Comparison of ENCODE assay signal across 25 mouse cellular contexts in the genomic region with DNA sequence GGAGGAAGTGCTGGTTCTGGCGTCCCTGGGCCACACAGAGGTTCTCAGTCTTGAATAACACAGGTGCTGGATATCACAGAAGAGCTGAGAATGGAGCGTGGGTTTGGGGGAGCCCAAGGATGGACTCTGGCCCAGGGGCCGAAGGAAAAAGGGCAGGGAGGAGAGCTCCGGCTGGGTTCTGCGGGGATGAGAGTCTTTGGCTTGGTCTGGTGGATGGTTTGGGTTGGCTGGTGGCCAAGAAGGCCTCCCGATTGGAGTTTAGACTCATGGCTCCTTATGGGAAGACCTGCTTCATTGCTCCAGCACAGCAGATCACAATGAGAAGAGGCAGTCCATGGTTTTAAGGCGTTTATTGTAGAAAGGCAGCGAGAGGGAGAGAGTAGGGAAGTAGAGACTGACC.
A peak's percentile ranks its signal among the peaks of the same experiment; 100 is the strongest.
DNase-seq lines count a peak whose midpoint lies in the region; ATAC-seq and TF ChIP-seq lines count a peak whose summit lies in the region.
"Had no signal": no experiment of that assay in that cellular context is flagged by ENCODE, and none has a peak within 500 bp of the region (broad histone marks: within the 10 kb centered on the region; RNA-seq: fewer than 3 reads in every experiment).

No protein-coding gene starts in this region.

- H3K27me3 ChIP-seq in limb, embryonic 12.5 days: no peaks in the 10 kb centered on the region
- H3K27me3 ChIP-seq: embryonic facial prominence, embryonic 13.5 days; forebrain, embryonic 15.5 days; neural tube, embryonic 15.5 days had no signal

- no peaks in the 10 kb centered on the region for H3K9me3 ChIP-seq in limb, embryonic 12.5 days
- H3K9me3 ChIP-seq: embryonic facial prominence, embryonic 13.5 days; forebrain, embryonic 15.5 days; neural tube, embryonic 15.5 days had no signal

- ATAC-seq in limb, embryonic 12.5 days (ENCODE audit: insufficient number of reproducible peaks, insufficient read depth, low FRiP score, low TSS enrichment, low read depth): no peak
- ATAC-seq: forebrain, embryonic 15.5 days; intestine, embryonic 16.5 days; midbrain, embryonic 16.5 days had no signal

- DNase-seq in cerebellum, postnatal 10 days: peak; percentile 31 to 38
- no peak for DNase-seq in cerebellum, postnatal 36 days
- peak; percentile 37 for DNase-seq in heart, postnatal 4 days
- no peak for DNase-seq in heart, postnatal 25 days (ENCODE audit: low spot score)
- DNase-seq in left cerebral cortex, postnatal 4 days: peak; percentile 18
- DNase-seq in left cerebral cortex, adult 2 months (ENCODE audit: extremely low spot score in 1 of 2, low spot score in 2 of 2): no peak
- no peak for DNase-seq in adrenal gland, adult (ENCODE audit: inconsistent age in 2 of 2, low spot score in 1 of 2)
- DNase-seq: adrenal gland, adult 8-10 months; cerebellum, adult 8-10 months; gastrocnemius, postnatal 14 days; layer of hippocampus, postnatal 36 days; lung, adult 18-20 months; lung, postnatal 36 days; right cerebral cortex, postnatal 14 days; spleen, adult 18-20 months; thymus, adult 2 months had no signal

- intact Hi-C loops in heart, postnatal 25 days (cut with DNase I): no loop called here
- intact Hi-C loops in left cerebral cortex, postnatal 4 days (cut with DNase I): no loop called here
- intact Hi-C loops in left cerebral cortex, adult 2 months (cut with DNase I): no loop called here

- peaks cover 49% of the 10 kb centered on the region for H3K4me1 ChIP-seq in limb, embryonic 12.5 days (replicated peaks)

- no peak overlapping the region for H3K9ac ChIP-seq in limb, embryonic 12.5 days (replicated peaks)
- H3K9ac ChIP-seq: embryonic facial prominence, embryonic 13.5 days; forebrain, embryonic 15.5 days; hindbrain, embryonic 14.5 days; neural tube, embryonic 15.5 days had no signal

- no peak for TF ChIP-seq CTCF in left cerebral cortex, adult 2 months (IDR thresholded peaks at IDR 0.05)

- H3K27ac ChIP-seq in left cerebral cortex, adult 2 months: no peak overlapping the region
- peak overlapping the region; percentile 50; the same call in 1 of the 2 replicates for H3K27ac ChIP-seq in limb, embryonic 12.5 days
- H3K27ac ChIP-seq: embryonic facial prominence, embryonic 13.5 days; forebrain, embryonic 15.5 days; hindbrain, embryonic 14.5 days; layer of hippocampus, adult 2 months; neural tube, embryonic 15.5 days had no signal

- no peak overlapping the region for H3K4me2 ChIP-seq in limb, embryonic 12.5 days
- H3K4me2 ChIP-seq: embryonic facial prominence, embryonic 13.5 days; forebrain, embryonic 15.5 days; hindbrain, embryonic 14.5 days; liver, embryonic 11.5 days; neural tube, embryonic 15.5 days had no signal

- WGBS in limb, embryonic 12.5 days: 84% methylated on average over 8 of the region's 8 CpGs

- no peaks in the 10 kb centered on the region for H3K36me3 ChIP-seq in limb, embryonic 12.5 days
- H3K36me3 ChIP-seq: embryonic facial prominence, embryonic 13.5 days; forebrain, embryonic 15.5 days; neural tube, embryonic 15.5 days had no signal

- no peak overlapping the region for H3K4me3 ChIP-seq in left cerebral cortex, adult 2 months
- H3K4me3 ChIP-seq in limb, embryonic 12.5 days (replicated peaks): no peak overlapping the region
- H3K4me3 ChIP-seq: embryonic facial prominence, embryonic 13.5 days; forebrain, embryonic 15.5 days; layer of hippocampus, adult 2 months; neural tube, embryonic 15.5 days had no signal

Comparison
In these comparisons a context has a peak if more than half of its experiments do, and no peak if none do; other contexts are left out.
1. DNase-seq: peak in cerebellum, postnatal 10 days (2 of 2), heart, postnatal 4 days (single experiment) and left cerebral cortex, postnatal 4 days (single experiment); none in cerebellum, postnatal 36 days (0 of 2), heart, postnatal 25 days (single experiment), left cerebral cortex, adult 2 months (0 of 2) and adrenal gland, adult (0 of 2).